Mouse (Mus musculus) lung, adult 2 months (tissue): ENCODE results near the gene Cacna1c. TPM values are rescaled to one million over a fixed set of nuclear protein-coding genes. Genes with fewer than 3 reads are reported as not detected.

ENCODE experiments used
- DNase-seq: peaks from one replicate; pipeline ENCODE4 v3.0.0; 2022
- H3K4me1 ChIP-seq: fragments of 200-500 bp; 2 replicates; pipeline ENCODE4 v1.6.1; 2011; ENCODE audit warnings: low read length; ENCODE audit not compliant: control insufficient read depth, insufficient read depth
- H3K4me3 ChIP-seq: fragments of 200-500 bp; replicated peaks from 2 replicates; pipeline ENCODE3; 2011; ENCODE audit warnings: low read depth, mild to moderate bottlenecking, control low read depth, low read length; ENCODE audit errors: extremely low read depth
- CTCF ChIP-seq: fragments of 200-500 bp; IDR thresholded peaks from 2 replicates; pipeline ENCODE4 v1.5.1; 2011; ENCODE audit warnings: mild to moderate bottlenecking, low read length, control low read depth; ENCODE audit not compliant: insufficient read depth
- POLR2A ChIP-seq: fragments of 200-500 bp; IDR thresholded peaks from 2 replicates; pipeline ENCODE4 v1.6.1; 2011; ENCODE audit warnings: low read depth, mild to moderate bottlenecking, control low read depth, low read length, borderline replicate concordance; ENCODE audit errors: extremely low read depth
- WGBS: fragments of 180-500 bp; shearing (Covaris S2); methylation state at CpG from one replicate; pipeline ENCODE4 v1.1.7; 2018; 5-methylcytosine and 5-hydroxymethylcytosine counted together
- polyA plus RNA-seq: library from polyadenylated mRNA; depleted of rRNA; stranded (reverse); fragments of >200 nt; gene quantifications from 2 replicates; pipeline ENCODE4 v1.2.3, GENCODE M21; 2012

Gene Cacna1c
- polyA plus RNA-seq, 1 experiment: 16.3 TPM

- no peak for DNase-seq
- TF ChIP-seq CTCF (no peak), POLR2A (no peak)
- Histone ChIP-seq H3K4me1 (no peaks in the 10 kb centered on the region; the same call in 1 of the 2 replicates), H3K4me3 (no peak overlapping the region)
- 89% methylated on average over 8 of the region's 8 CpGs for WGBS
Measured at GRCm38 (mm10) chr6:119227001-119227400, 30.8 kb upstream of the Cacna1c start.

- H3K4me3 ChIP-seq: no peak overlapping the region
- no peak for TF ChIP-seq CTCF
- no peak for TF ChIP-seq POLR2A
- DNase-seq: no peak
- 92% methylated on average over 6 of the region's 6 CpGs for WGBS
- no peaks in the 10 kb centered on the region; the same call in 1 of the 2 replicates for H3K4me1 ChIP-seq
Measured at GRCm38 (mm10) chr6:119225731-119226130, 29.5 kb upstream of the Cacna1c start.

GRCm38 (mm10) chr6:119225226-119225625, 29.0 kb upstream of the Cacna1c start:
- DNase-seq: no peak
- 80% methylated on average over 12 of the region's 12 CpGs for WGBS
- Histone ChIP-seq H3K4me1 (no peaks in the 10 kb centered on the region; the same call in 1 of the 2 replicates), H3K4me3 (no peak overlapping the region)
- TF ChIP-seq CTCF (no peak), POLR2A (no peak)

- no peaks in the 10 kb centered on the region; the same call in 1 of the 2 replicates for H3K4me1 ChIP-seq
- 63% methylated on average over 13 of the region's 13 CpGs for WGBS
- no peak overlapping the region for H3K4me3 ChIP-seq
- DNase-seq: no peak
- TF ChIP-seq POLR2A: no peak
- no peak for TF ChIP-seq CTCF
Measured at GRCm38 (mm10) chr6:119224451-119225195, 28.4 kb upstream of the Cacna1c start.

- peak; percentile 34 for DNase-seq
- no peaks in the 10 kb centered on the region for H3K4me1 ChIP-seq
- WGBS: 38% methylated on average over 10 of the region's 10 CpGs
- no peak overlapping the region for H3K4me3 ChIP-seq
- TF ChIP-seq CTCF (peak; percentile 77), POLR2A (no peak)
Measured at GRCm38 (mm10) chr6:119220297-119220696, 24.1 kb upstream of the Cacna1c start.

GRCm38 (mm10) chr6:119219237-119219870, 23.1 kb upstream of the Cacna1c start:
- no peak for DNase-seq
- 82% methylated on average over 15 of the region's 15 CpGs for WGBS
- TF ChIP-seq POLR2A: no peak
- no peak for TF ChIP-seq CTCF
- Histone ChIP-seq H3K4me3 (no peak overlapping the region), H3K4me1 (no peaks in the 10 kb centered on the region)

- TF ChIP-seq POLR2A (no peak), CTCF (no peak)
- WGBS: 92% methylated on average over 5 of the region's 5 CpGs
- Histone ChIP-seq H3K4me1 (no peaks in the 10 kb centered on the region), H3K4me3 (no peak overlapping the region)
- no peak for DNase-seq
Measured at GRCm38 (mm10) chr6:119218591-119218990, 22.4 kb upstream of the Cacna1c start.

GRCm38 (mm10) chr6:119217661-119218060, 21.4 kb upstream of the Cacna1c start:
- WGBS: 54% methylated on average over 4 of the region's 4 CpGs
- Histone ChIP-seq H3K4me3 (no peak overlapping the region), H3K4me1 (no peaks in the 10 kb centered on the region)
- no peak for DNase-seq
- no peak for TF ChIP-seq CTCF
- no peak for TF ChIP-seq POLR2A

- no peak for DNase-seq
- H3K4me1 ChIP-seq: no peaks in the 10 kb centered on the region
- 79% methylated on average over 10 of the region's 10 CpGs for WGBS
- no peak overlapping the region for H3K4me3 ChIP-seq
- no peak for TF ChIP-seq CTCF
- TF ChIP-seq POLR2A: no peak
Measured at GRCm38 (mm10) chr6:119215040-119215613, 18.9 kb upstream of the Cacna1c start.

GRCm38 (mm10) chr6:119214190-119214589, 18.0 kb upstream of the Cacna1c start:
- DNase-seq: no peak
- Histone ChIP-seq H3K4me3 (no peak overlapping the region), H3K4me1 (no peaks in the 10 kb centered on the region)
- TF ChIP-seq POLR2A (no peak), CTCF (no peak)
- WGBS: 88% methylated on average over 6 of the region's 6 CpGs
